In the genomic region with DNA sequence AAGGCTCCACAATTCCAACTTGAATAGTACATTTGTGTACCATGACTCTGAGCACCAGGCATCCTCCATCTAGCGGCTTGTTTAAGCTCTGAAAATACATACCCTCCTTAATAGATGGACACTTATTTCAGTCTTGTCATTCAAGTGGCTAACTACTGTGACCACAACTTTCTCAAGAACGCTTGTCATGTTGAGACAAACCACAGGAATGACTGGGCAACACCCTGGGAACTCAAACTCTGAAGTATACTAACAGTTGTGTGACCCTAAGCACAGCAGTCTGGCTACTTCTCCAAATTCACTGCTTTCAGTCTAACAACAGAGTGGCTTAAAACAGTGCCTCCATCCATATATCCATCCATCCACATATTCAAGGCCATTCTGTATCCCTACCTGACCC, we compare ENCODE assay signal across 24 mouse cellular contexts.
DNase-seq lines count a peak whose midpoint lies in the region; ATAC-seq and TF ChIP-seq lines count a peak whose summit lies in the region.
"Had no signal": no experiment of that assay in that cellular context is flagged by ENCODE, and none has a peak within 500 bp of the region (broad histone marks: within the 10 kb centered on the region; RNA-seq: fewer than 3 reads in every experiment).

No protein-coding gene starts in this region.

- no peak overlapping the region for H3K4me2 ChIP-seq in liver, postnatal 0 days (ENCODE audit: low read depth, low read length)
- H3K4me2 ChIP-seq in stomach, postnatal 0 days (replicated peaks; ENCODE audit: low read depth) = no peak overlapping the region
- no peak overlapping the region for H3K4me2 ChIP-seq in intestine, embryonic 16.5 days (ENCODE audit: low read depth, low read length)
- H3K4me2 ChIP-seq: embryonic facial prominence, embryonic 15.5 days; heart, embryonic 13.5 days; hindbrain, embryonic 15.5 days; lung, embryonic 14.5 days had no signal

- ATAC-seq in liver, postnatal 0 days = peak; percentile 17; the same call in 1 of the 2 replicates
- no peak for ATAC-seq in stomach, postnatal 0 days (ENCODE audit: low FRiP score, low TSS enrichment)
- ATAC-seq in intestine, embryonic 16.5 days = no peak
- ATAC-seq: activated CD4-positive, CD25-positive, alpha-beta regulatory T cell, adult 4 months; intestine, postnatal 0 days had no signal

- H3K4me3 ChIP-seq in liver, postnatal 0 days (ENCODE audit: low read depth, low read length) = no peak overlapping the region
- H3K4me3 ChIP-seq in embryonic fibroblast, embryonic 13.5 days (ENCODE audit: insufficient read depth, low read length) = no peak overlapping the region
- H3K4me3 ChIP-seq in stomach, postnatal 0 days (ENCODE audit: low read depth, low read length) = no peak overlapping the region
- H3K4me3 ChIP-seq in intestine, embryonic 16.5 days (ENCODE audit: low read length) = no peak overlapping the region
- H3K4me3 ChIP-seq: embryonic facial prominence, embryonic 15.5 days; heart, embryonic 13.5 days; hindbrain, embryonic 15.5 days; layer of hippocampus, adult 2 months; left cerebral cortex, adult 2 months; midbrain, embryonic 10.5 days had no signal

- 0 out of 2 replicates have a peak, but pooled peaks have one; percentile 9 for TF ChIP-seq POLR2A in embryonic fibroblast, embryonic 13.5 days (IDR thresholded peaks at IDR 0.05; ENCODE audit: low read depth, low read length)

- H3K27ac ChIP-seq in liver, postnatal 0 days (ENCODE audit: low read depth) = no peak overlapping the region
- H3K27ac ChIP-seq in embryonic fibroblast, embryonic 13.5 days (ENCODE audit: insufficient read depth, low read length) = peak overlapping the region; percentile 99
- no peak overlapping the region for H3K27ac ChIP-seq in stomach, postnatal 0 days (replicated peaks)
- no peak overlapping the region for H3K27ac ChIP-seq in intestine, embryonic 16.5 days (ENCODE audit: low read length)
- H3K27ac ChIP-seq: embryonic facial prominence, embryonic 15.5 days; heart, embryonic 13.5 days; hindbrain, embryonic 15.5 days; layer of hippocampus, adult 2 months; left cerebral cortex, adult 2 months; midbrain, embryonic 10.5 days had no signal

- no peak for DNase-seq in liver, postnatal 0 days
- no peak for DNase-seq in liver
- peak; percentile 61 for DNase-seq in lung, postnatal 25 days (ENCODE audit: low spot score)
- no peak for DNase-seq in stomach, postnatal 0 days (ENCODE audit: low spot score)
- DNase-seq in testis, postnatal 10 days (ENCODE audit: low spot score) = no peak
- DNase-seq: adrenal gland, postnatal 10 days; cerebellum, postnatal 10 days; heart, adult 18-20 months; heart, postnatal 36 days; kidney, postnatal 10 days; left cerebral cortex, postnatal 4 days; lung, embryonic 14.5 days; retina, postnatal 1 day; thymus, postnatal 25 days had no signal

- TF ChIP-seq CTCF in liver, postnatal 0 days (IDR thresholded peaks at IDR 0.05; ENCODE audit: low read depth) = no peak
- no peak for TF ChIP-seq CTCF in embryonic fibroblast, embryonic 13.5 days (IDR thresholded peaks at IDR 0.05; ENCODE audit: borderline replicate concordance, insufficient read depth, low read length)
- TF ChIP-seq CTCF in stomach, postnatal 0 days (IDR thresholded peaks at IDR 0.05; ENCODE audit: low read depth) = no peak

- no peaks in the 10 kb centered on the region for H3K9me3 ChIP-seq in liver, postnatal 0 days (ENCODE audit: low read length)
- no peaks in the 10 kb centered on the region for H3K9me3 ChIP-seq in stomach, postnatal 0 days (ENCODE audit: control insufficient read depth, low read length)
- H3K9me3 ChIP-seq in intestine, embryonic 16.5 days (ENCODE audit: control insufficient read depth, low read length) = no peaks in the 10 kb centered on the region
- H3K9me3 ChIP-seq: embryonic facial prominence, embryonic 15.5 days; heart, embryonic 13.5 days; hindbrain, embryonic 15.5 days; midbrain, embryonic 10.5 days had no signal

- no peak overlapping the region for H3K9ac ChIP-seq in liver, postnatal 0 days (replicated peaks)
- no peak overlapping the region for H3K9ac ChIP-seq in stomach, postnatal 0 days (ENCODE audit: low read length)
- H3K9ac ChIP-seq in intestine, embryonic 16.5 days (ENCODE audit: low read depth, low read length) = no peak overlapping the region
- H3K9ac ChIP-seq: embryonic facial prominence, embryonic 15.5 days; heart, embryonic 13.5 days; hindbrain, embryonic 15.5 days; lung, embryonic 14.5 days had no signal

- no peak for TF ChIP-seq EP300 in liver, postnatal 0 days (IDR thresholded peaks at IDR 0.05; ENCODE audit: low read depth)
- no peak for TF ChIP-seq EP300 in stomach, postnatal 0 days (optimal IDR thresholded peaks at IDR 0.05)

- H3K36me3 ChIP-seq in liver, postnatal 0 days (replicated peaks; ENCODE audit: insufficient read depth, low read length) = no peaks in the 10 kb centered on the region
- no peaks in the 10 kb centered on the region for H3K36me3 ChIP-seq in stomach, postnatal 0 days (ENCODE audit: control insufficient read depth, insufficient read depth, low read length)
- H3K36me3 ChIP-seq in intestine, embryonic 16.5 days (ENCODE audit: control insufficient read depth, insufficient read depth, low read length) = no peaks in the 10 kb centered on the region
- H3K36me3 ChIP-seq: embryonic facial prominence, embryonic 15.5 days; heart, embryonic 13.5 days; hindbrain, embryonic 15.5 days; midbrain, embryonic 10.5 days had no signal

- 44% methylated on average over 2 of the region's 2 CpGs for WGBS in liver, postnatal 0 days (ENCODE audit: insufficient replicate concordance)
- WGBS in stomach, postnatal 0 days = 77% methylated on average over 2 of the region's 2 CpGs
- WGBS in intestine, embryonic 16.5 days = 79% methylated on average over 2 of the region's 2 CpGs

- no peaks in the 10 kb centered on the region for H3K4me1 ChIP-seq in liver, postnatal 0 days (ENCODE audit: insufficient read depth)
- H3K4me1 ChIP-seq in embryonic fibroblast, embryonic 13.5 days (ENCODE audit: control insufficient read depth, insufficient read depth, low read length) = peaks cover 10% of the 10 kb centered on the region; the same call in 1 of the 2 replicates
- no peaks in the 10 kb centered on the region for H3K4me1 ChIP-seq in stomach, postnatal 0 days (replicated peaks; ENCODE audit: control insufficient read depth, insufficient read depth)
- H3K4me1 ChIP-seq in intestine, embryonic 16.5 days (ENCODE audit: control insufficient read depth, insufficient read depth, low read length) = no peaks in the 10 kb centered on the region
- H3K4me1 ChIP-seq: embryonic facial prominence, embryonic 15.5 days; heart, embryonic 13.5 days; hindbrain, embryonic 15.5 days; midbrain, embryonic 10.5 days had no signal

- H3K27me3 ChIP-seq in liver, postnatal 0 days (ENCODE audit: insufficient read depth, low read length) = no peaks in the 10 kb centered on the region
- no peaks in the 10 kb centered on the region for H3K27me3 ChIP-seq in stomach, postnatal 0 days (ENCODE audit: control insufficient read depth, insufficient read depth, low read length)
- H3K27me3 ChIP-seq in intestine, embryonic 16.5 days (replicated peaks; ENCODE audit: control insufficient read depth, insufficient read depth, low read length) = no peaks in the 10 kb centered on the region
- H3K27me3 ChIP-seq: heart, embryonic 13.5 days; hindbrain, embryonic 15.5 days had no signal
